ENCODE assay signal across 8 mouse cellular contexts in genomic region chr11:63135622-63136021, GRCm38 (mm10). TPM values are rescaled to one million over a fixed set of nuclear protein-coding genes. Genes with fewer than 3 reads are reported as not detected.
DNase-seq lines count a peak whose midpoint lies in the region; ATAC-seq and TF ChIP-seq lines count a peak whose summit lies in the region.

No protein-coding gene starts in this region.

- peak; percentile 99 for TF ChIP-seq CTCF in E14TG2a.4 (conservative IDR thresholded peaks at IDR 0.05; ENCODE audit: low read length)
- TF ChIP-seq CTCF in heart, postnatal 0 days (IDR thresholded peaks at IDR 0.05; ENCODE audit: low read depth) = peak; percentile 100
- peak; percentile 99 for TF ChIP-seq CTCF in liver, postnatal 0 days (IDR thresholded peaks at IDR 0.05; ENCODE audit: low read depth)

- no peak overlapping the region for H3K4me3 ChIP-seq in E14TG2a.4 (replicated peaks; ENCODE audit: low read length)
- H3K4me3 ChIP-seq in forebrain, embryonic 11.5 days (ENCODE audit: low read depth, low read length) = no peak overlapping the region
- no peak overlapping the region for H3K4me3 ChIP-seq in heart, postnatal 0 days (ENCODE audit: low read depth, low read length)
- no peak overlapping the region for H3K4me3 ChIP-seq in liver, postnatal 0 days (ENCODE audit: low read depth, low read length)
- no peak overlapping the region for H3K4me3 ChIP-seq in neural tube, embryonic 13.5 days

- H3K27me3 ChIP-seq in E14TG2a.4 (ENCODE audit: insufficient read depth, low read length) = peaks cover 60% of the 10 kb centered on the region
- peaks cover 33% of the 10 kb centered on the region for H3K27me3 ChIP-seq in forebrain, embryonic 11.5 days (ENCODE audit: control insufficient read depth, insufficient read depth, low read length)
- no peaks in the 10 kb centered on the region for H3K27me3 ChIP-seq in heart, postnatal 0 days (ENCODE audit: control insufficient read depth, insufficient read depth, low read length)
- H3K27me3 ChIP-seq in liver, postnatal 0 days (ENCODE audit: insufficient read depth, low read length) = peaks cover 21% of the 10 kb centered on the region
- peaks cover 47% of the 10 kb centered on the region for H3K27me3 ChIP-seq in neural tube, embryonic 13.5 days

- H3K4me2 ChIP-seq in forebrain, embryonic 11.5 days (ENCODE audit: low read depth, low read length, severe bottlenecking) = no peak overlapping the region
- peak overlapping the region; percentile 32; the same call in 1 of the 2 replicates for H3K4me2 ChIP-seq in heart, postnatal 0 days (ENCODE audit: low read depth, low read length)
- H3K4me2 ChIP-seq in liver, postnatal 0 days (ENCODE audit: low read depth, low read length) = no peak overlapping the region
- no peak overlapping the region for H3K4me2 ChIP-seq in neural tube, embryonic 13.5 days

- H3K9me3 ChIP-seq in E14TG2a.4 (ENCODE audit: low read length) = no peaks in the 10 kb centered on the region
- H3K9me3 ChIP-seq in forebrain, embryonic 11.5 days (ENCODE audit: control insufficient read depth, low read length) = no peaks in the 10 kb centered on the region
- H3K9me3 ChIP-seq in heart, postnatal 0 days (replicated peaks; ENCODE audit: control insufficient read depth, low read length) = no peaks in the 10 kb centered on the region
- no peaks in the 10 kb centered on the region for H3K9me3 ChIP-seq in liver, postnatal 0 days (ENCODE audit: low read length)
- no peaks in the 10 kb centered on the region for H3K9me3 ChIP-seq in neural tube, embryonic 13.5 days

- WGBS in forebrain, embryonic 11.5 days = 5% methylated on average over 8 of the region's 8 CpGs
- 1% methylated on average over 8 of the region's 8 CpGs for WGBS in heart, postnatal 0 days
- 5% methylated on average over 8 of the region's 8 CpGs for WGBS in liver, postnatal 0 days (ENCODE audit: insufficient replicate concordance)
- WGBS in neural tube, embryonic 13.5 days = 4% methylated on average over 8 of the region's 8 CpGs

- peak; percentile 77; the same call in 1 of the 2 replicates for TF ChIP-seq EP300 in heart, postnatal 0 days (IDR thresholded peaks at IDR 0.05; ENCODE audit: low read depth)
- no peak for TF ChIP-seq EP300 in liver, postnatal 0 days (IDR thresholded peaks at IDR 0.05; ENCODE audit: low read depth)

- peak; percentile 19 for DNase-seq in c-Kit-negative CD71-positive TER-119-positive erythroid progenitor cells, embryonic 14.5 days (ENCODE audit: low read depth, low spot score)
- DNase-seq in forebrain, embryonic 11.5 days (ENCODE audit: low spot score) = peak; percentile 95
- peak; percentile 88 for DNase-seq in heart, postnatal 0 days (ENCODE audit: low spot score)
- DNase-seq in kidney, postnatal 4 days = peak; percentile 94 to 96
- DNase-seq in liver, postnatal 0 days = peak; percentile 88
- peak; percentile 80 for DNase-seq in telencephalon, adult 2 months (ENCODE audit: low read depth, low spot score)

- ATAC-seq in forebrain, embryonic 11.5 days (replicated peaks; ENCODE audit: low FRiP score) = peak; percentile 59
- ATAC-seq in heart, postnatal 0 days (ENCODE audit: insufficient read depth, low read depth) = peak; percentile 77
- no peak for ATAC-seq in liver, postnatal 0 days
- peak; percentile 56 for ATAC-seq in neural tube, embryonic 13.5 days (ENCODE audit: low read depth)

- H3K4me1 ChIP-seq in E14TG2a.4 (replicated peaks; ENCODE audit: low read depth, low read length) = peaks cover 49% of the 10 kb centered on the region
- peaks cover 12% of the 10 kb centered on the region; the same call in 1 of the 2 replicates for H3K4me1 ChIP-seq in forebrain, embryonic 11.5 days (replicated peaks; ENCODE audit: control insufficient read depth, insufficient read depth, low read length)
- H3K4me1 ChIP-seq in heart, postnatal 0 days (ENCODE audit: control insufficient read depth, insufficient read depth) = peaks cover 22% of the 10 kb centered on the region
- peaks cover 4% of the 10 kb centered on the region; the same call in 1 of the 2 replicates for H3K4me1 ChIP-seq in liver, postnatal 0 days (ENCODE audit: insufficient read depth)
- peaks cover 48% of the 10 kb centered on the region for H3K4me1 ChIP-seq in neural tube, embryonic 13.5 days (replicated peaks)

- no peaks in the 10 kb centered on the region for H3K36me3 ChIP-seq in E14TG2a.4 (ENCODE audit: insufficient read depth, low read length)
- no peaks in the 10 kb centered on the region for H3K36me3 ChIP-seq in forebrain, embryonic 11.5 days (ENCODE audit: control insufficient read depth, insufficient read depth, low read length)
- H3K36me3 ChIP-seq in heart, postnatal 0 days (replicated peaks; ENCODE audit: control insufficient read depth, insufficient read depth, low read length) = peaks cover 51% of the 10 kb centered on the region
- peaks cover 12% of the 10 kb centered on the region for H3K36me3 ChIP-seq in liver, postnatal 0 days (replicated peaks; ENCODE audit: insufficient read depth, low read length)
- no peaks in the 10 kb centered on the region for H3K36me3 ChIP-seq in neural tube, embryonic 13.5 days

- no peak overlapping the region for H3K27ac ChIP-seq in forebrain, embryonic 11.5 days (ENCODE audit: low read depth, low read length)
- peak overlapping the region; percentile 87 for H3K27ac ChIP-seq in heart, postnatal 0 days (ENCODE audit: low read depth)
- H3K27ac ChIP-seq in liver, postnatal 0 days (ENCODE audit: low read depth) = no peak overlapping the region
- H3K27ac ChIP-seq in neural tube, embryonic 13.5 days (replicated peaks) = no peak overlapping the region

- no peak overlapping the region for H3K9ac ChIP-seq in forebrain, embryonic 11.5 days (ENCODE audit: low read length)
- H3K9ac ChIP-seq in heart, postnatal 0 days (replicated peaks; ENCODE audit: low read depth, low read length) = no peak overlapping the region
- H3K9ac ChIP-seq in liver, postnatal 0 days (replicated peaks) = no peak overlapping the region
- no peak overlapping the region for H3K9ac ChIP-seq in neural tube, embryonic 13.5 days

RNA-seq across cellular contexts. Expression of gene Pmp22, which starts 6.8 kb away (rescaled TPM):
- polyA plus RNA-seq in forebrain, embryonic 11.5 days (2014; fragmentation: Nextera tagmentation; extraction: Ambion mirVana) = 19.0 and 20.9 TPM in 2 replicates
- total RNA-seq in heart, postnatal 0 days (2014; rRNA removed; ENCODE audit: low replicate concordance) = 94.4 and 128 TPM in 2 replicates
- polyA plus RNA-seq in heart, postnatal 0 days (2015; fragmentation: Nextera tagmentation; extraction: Ambion mirVana) = 62.1 and 63.3 TPM in 2 replicates
- polyA plus RNA-seq in liver, postnatal 0 days (2015; fragmentation: Nextera tagmentation; extraction: Ambion mirVana) = 12.1 and 12.9 TPM in 2 replicates
- 45.2 and 52.4 TPM in 2 replicates for polyA plus RNA-seq in neural tube, embryonic 13.5 days (2015; fragmentation: Nextera tagmentation; extraction: Ambion mirVana)

Comparison
In these comparisons a context has a peak if more than half of its experiments do, and no peak if none do; other contexts are left out.
1. DNase-seq: peak in every context shown above with its lines; median percentile 95 in forebrain, embryonic 11.5 days; 95 in kidney, postnatal 4 days; 88 in heart, postnatal 0 days; 88 in liver, postnatal 0 days; 80 in telencephalon, adult 2 months; 19 in c-Kit-negative CD71-positive TER-119-positive erythroid progenitor cells, embryonic 14.5 days.